Mouse (Mus musculus): ENCODE measurements at regions not wholly inside any gene's neighbourhood (a gene's known extent, or its start where the extent isn't known, plus 50 kb on each side); places are given as distances from the start of the nearest gene placed in this dataset.

GRCm38 (mm10) chr12:7611272-7612092 lies 366.0 kb upstream of the Apob start:
- TF ChIP-seq POLR2A (IDR thresholded peaks at IDR 0.05; ENCODE audit: insufficient read depth, low read depth, low read length) (no peak), CTCF (IDR thresholded peaks at IDR 0.05; ENCODE audit: insufficient read depth, low read depth, low read length) (no peak)
